Mouse (Mus musculus) thymus, adult 2 months (tissue): ENCODE data around the gene Tmem138.

ENCODE experiments used
- CTCF ChIP-seq: fragments of 200-500 bp; IDR thresholded peaks from 2 replicates; pipeline ENCODE4 v1.5.1; 2012; ENCODE audit warnings: mild to moderate bottlenecking, control low read depth, low read length, moderate library complexity, borderline replicate concordance; ENCODE audit not compliant: control insufficient read depth, poor library complexity, insufficient read depth; ENCODE audit errors: extremely low read depth
- POLR2A ChIP-seq: fragments of 200-500 bp; IDR thresholded peaks from 2 replicates; pipeline ENCODE4 v1.6.1; 2012; ENCODE audit warnings: mild to moderate bottlenecking, low read length, control low read depth, moderate library complexity; ENCODE audit not compliant: control insufficient read depth, poor library complexity, insufficient read depth; ENCODE audit errors: extremely low read depth

GRCm38 (mm10) chr19:10605901-10606622 lies 28.9 kb upstream of the Tmem138 start:
- no peak for TF ChIP-seq CTCF
- TF ChIP-seq POLR2A, result no peak
